Mouse (Mus musculus): ENCODE results near the gene Ccnl1.

The Ccnl1 gene

GRCm38 (mm10) chr3:65958102-65958839, at the start of gene Ccnl1:
Gene Ccnl1, minus strand, starts transcription at chr3:65958249.
- DNase-seq: peak; percentile 95 to 96

- no peak for DNase-seq
Measured at GRCm38 (mm10) chr3:66004989-66005388, 46.9 kb upstream of the Ccnl1 start.

GRCm38 (mm10) chr3:66004220-66004951, 46.3 kb upstream of the Ccnl1 start:
- DNase-seq: no peak

- no peak for DNase-seq
Measured at GRCm38 (mm10) chr3:66000400-66000799, 42.4 kb upstream of the Ccnl1 start.

GRCm38 (mm10) chr3:65997360-65998008, 39.4 kb upstream of the Ccnl1 start:
- no peak for DNase-seq

GRCm38 (mm10) chr3:65992395-65993340, 34.6 kb upstream of the Ccnl1 start:
- peak in 1 of 2 experiments; percentile 25 for DNase-seq

- peak in 1 of 2 experiments; percentile 57 for DNase-seq
Measured at GRCm38 (mm10) chr3:65990957-65991646, 33.1 kb upstream of the Ccnl1 start.

- DNase-seq: no peak
Measured at GRCm38 (mm10) chr3:65990524-65990923, 32.5 kb upstream of the Ccnl1 start.

- no peak for DNase-seq
Measured at GRCm38 (mm10) chr3:65988711-65989495, 30.9 kb upstream of the Ccnl1 start.

- no peak for DNase-seq
Measured at GRCm38 (mm10) chr3:65976296-65976695, 18.2 kb upstream of the Ccnl1 start.

- DNase-seq: peak; percentile 43 to 45
Measured at GRCm38 (mm10) chr3:65975317-65975716, 17.3 kb upstream of the Ccnl1 start.

GRCm38 (mm10) chr3:65974232-65975058, 16.4 kb upstream of the Ccnl1 start:
- peak; percentile 99 for DNase-seq

- no peak for DNase-seq
Measured at GRCm38 (mm10) chr3:65973501-65974231, 15.6 kb upstream of the Ccnl1 start.

GRCm38 (mm10) chr3:65969196-65969595, 11.1 kb upstream of the Ccnl1 start:
- DNase-seq: no peak

- no peak for DNase-seq
Measured at GRCm38 (mm10) chr3:65966360-65966759, 8.3 kb upstream of the Ccnl1 start.

- DNase-seq: no peak
Measured at GRCm38 (mm10) chr3:65962270-65962930, 4.4 kb upstream of the Ccnl1 start.

- no peak for DNase-seq
Measured at GRCm38 (mm10) chr3:65960291-65960945, 2.4 kb upstream of the Ccnl1 start.

- DNase-seq: no peak
Measured at GRCm38 (mm10) chr3:65959416-65960001, 1.5 kb upstream of the Ccnl1 start.

Measured in cerebellum, postnatal 36 days (tissue).